Mouse (Mus musculus) lung, embryonic 14.5 days (tissue): ENCODE results near the gene Fbrsl1. TPM values are rescaled to one million over a fixed set of nuclear protein-coding genes. Genes with fewer than 3 reads are reported as not detected.

Experiments
- ATAC-seq: fragments of 200-750 bp; cut with Nextera tagmentation; 2 replicates; pipeline ENCODE4 v1.8.0; 2017; ENCODE audit warnings: mild to moderate bottlenecking, moderate TSS enrichment, moderate library complexity; ENCODE audit not compliant: insufficient read depth
- DNase-seq: peaks from one replicate; pipeline ENCODE4 v3.0.0-alpha.2; 2015
- H3K27ac ChIP-seq: fragments of 300-500 bp; sonication (generic); 2 replicates; pipeline ENCODE4 v1.5.1; 2014; ENCODE audit warnings: low read depth, mild to moderate bottlenecking, moderate library complexity
- H3K27me3 ChIP-seq: fragments of 300-500 bp; sonication (generic); 2 replicates; pipeline ENCODE4 v1.6.1; 2014; ENCODE audit warnings: low read length, control low read depth; ENCODE audit not compliant: insufficient read depth
- H3K36me3 ChIP-seq: fragments of 300-500 bp; sonication (generic); 2 replicates; pipeline ENCODE4 v1.6.1; 2014; ENCODE audit warnings: control low read depth; ENCODE audit not compliant: insufficient read depth
- H3K4me1 ChIP-seq: fragments of 300-500 bp; sonication (generic); 2 replicates; pipeline ENCODE4 v1.6.1; 2014; ENCODE audit warnings: antibody characterized with exemption, control low read depth; ENCODE audit not compliant: insufficient read depth
- H3K4me2 ChIP-seq: fragments of 300-500 bp; sonication (generic); 2 replicates; pipeline ENCODE4 v1.6.1; 2014; ENCODE audit warnings: mild to moderate bottlenecking
- H3K4me3 ChIP-seq: fragments of 300-500 bp; sonication (generic); 2 replicates; pipeline ENCODE4 v1.5.1; 2014; ENCODE audit warnings: low read depth, low read length
- H3K9ac ChIP-seq: fragments of 300-500 bp; sonication (generic); 2 replicates; pipeline ENCODE4 v1.6.1; 2014
- H3K9me3 ChIP-seq: fragments of 300-500 bp; sonication (generic); 2 replicates; pipeline ENCODE4 v1.6.1; 2016; ENCODE audit warnings: low read depth, low read length, control low read depth
- CTCF ChIP-seq: IDR thresholded peaks from 2 replicates; pipeline ENCODE4 v1.5.1; 2016; ENCODE audit warnings: antibody characterized with exemption, low read depth
- WGBS: fragments of 180-500 bp; shearing (Covaris S2); extraction: QIAGEN DNeasy Blood & Tissue Kit; methylation state at CpG from one replicate; pipeline ENCODE4 v1.1.7; 2014; 5-methylcytosine and 5-hydroxymethylcytosine counted together
- polyA plus RNA-seq: library from polyadenylated mRNA; unstranded; fragments of >200 nt; fragmentation: Nextera tagmentation; extraction: Ambion mirVana; gene quantifications from 2 replicates; pipeline ENCODE4 v1.2.1, GENCODE M21; 2014

Fbrsl1 gene
- polyA plus RNA-seq, 1 experiment from 2014 or later = 20.9 TPM

GRCm38 (mm10) chr5:110338792-110339191 lies 109.5 kb downstream of the Fbrsl1 start:
- H3K27me3 ChIP-seq = peaks cover 19% of the 10 kb centered on the region
- peak overlapping the region; percentile 36; the same call in 1 of the 2 replicates for H3K27ac ChIP-seq
- no peaks in the 10 kb centered on the region for H3K4me1 ChIP-seq
- no peak overlapping the region for H3K4me2 ChIP-seq
- H3K36me3 ChIP-seq = peaks cover 49% of the 10 kb centered on the region
- WGBS = 68% methylated on average over 2 of the region's 2 CpGs
- no peaks in the 10 kb centered on the region for H3K9me3 ChIP-seq
- H3K9ac ChIP-seq = no peak overlapping the region
- TF ChIP-seq CTCF = no peak
- H3K4me3 ChIP-seq = no peak overlapping the region
- peak; percentile 31 for DNase-seq
- ATAC-seq = no peak

- H3K27ac ChIP-seq = no peak overlapping the region
- WGBS = 76% methylated on average over 3 of the region's 3 CpGs
- no peaks in the 10 kb centered on the region for H3K9me3 ChIP-seq
- peaks cover 87% of the 10 kb centered on the region for H3K36me3 ChIP-seq
- H3K4me3 ChIP-seq = no peak overlapping the region
- ATAC-seq (no peak), DNase-seq (peak; percentile 14)
- no peak for TF ChIP-seq CTCF
- H3K4me1 ChIP-seq = no peaks in the 10 kb centered on the region
- no peaks in the 10 kb centered on the region for H3K27me3 ChIP-seq
- no peak overlapping the region for H3K4me2 ChIP-seq
- no peak overlapping the region for H3K9ac ChIP-seq
Observed at GRCm38 (mm10) chr5:110330508-110330907, 117.8 kb downstream of the Fbrsl1 start.

- WGBS = 95% methylated on average over 3 of the region's 3 CpGs
- no peak for ATAC-seq
- no peaks in the 10 kb centered on the region for H3K4me1 ChIP-seq
Observed at GRCm38 (mm10) chr5:110313127-110313526, 135.2 kb downstream of the Fbrsl1 start.

More at GRCm38 (mm10) chr5:110313127-110313526, 135.2 kb downstream of the Fbrsl1 start:
- no peaks in the 10 kb centered on the region for H3K27me3 ChIP-seq
- H3K36me3 ChIP-seq = peaks cover 70% of the 10 kb centered on the region
- no peak for TF ChIP-seq CTCF
- no peaks in the 10 kb centered on the region for H3K9me3 ChIP-seq
- H3K9ac ChIP-seq = no peak overlapping the region
- DNase-seq = no peak
- H3K27ac ChIP-seq = no peak overlapping the region
- no peak overlapping the region for H3K4me2 ChIP-seq
- H3K4me3 ChIP-seq = no peak overlapping the region

Other genes starting within 250 kb of the Fbrsl1 start
- 35.5 and 39.8 TPM in 2 replicates for gene Ankle2, start 217.5 kb downstream of the Fbrsl1 start, polyA plus RNA-seq
- 72.9 and 74.0 TPM in 2 replicates for gene Pgam5, start 178.6 kb downstream of the Fbrsl1 start, polyA plus RNA-seq
- 8.5 and 9.4 TPM in 2 replicates for gene Pxmp2, start 162.3 kb downstream of the Fbrsl1 start, polyA plus RNA-seq
- 43.9 and 44.9 TPM in 2 replicates for gene Pole, start 162.2 kb downstream of the Fbrsl1 start, polyA plus RNA-seq
- 14.1 and 15.4 TPM in 2 replicates for gene P2rx2, start 105.3 kb downstream of the Fbrsl1 start, polyA plus RNA-seq
- gene Lrcol1, start 103.8 kb downstream of the Fbrsl1 start, polyA plus RNA-seq = 2.4 and 2.6 TPM in 2 replicates
- gene Galnt9, start 95.9 kb upstream of the Fbrsl1 start, polyA plus RNA-seq = 0.12 TPM in 1 of 2 replicates, not detected in the other
- gene Noc4l, start 204.9 kb upstream of the Fbrsl1 start, polyA plus RNA-seq = 55.8 and 57.3 TPM in 2 replicates
- gene Ddx51, start 204.9 kb upstream of the Fbrsl1 start, polyA plus RNA-seq = 32.4 and 36.8 TPM in 2 replicates